ENCODE assay signal across 16 mouse cellular contexts in genomic region chr9:16931586-16931985, GRCm38 (mm10).
DNase-seq lines count a peak whose midpoint lies in the region; TF ChIP-seq lines count a peak whose summit lies in the region.
"Had no signal": no experiment of that assay in that cellular context is flagged by ENCODE, and none has a peak within 500 bp of the region (broad histone marks: within the 10 kb centered on the region; RNA-seq: fewer than 3 reads in every experiment).

No protein-coding gene starts in this region.

- H3K4me3 ChIP-seq in left cerebral cortex, adult 2 months: no peak overlapping the region
- H3K4me3 ChIP-seq: erythroblast, embryonic 14.5 days; heart, embryonic 15.5 days; intestine, embryonic 15.5 days; limb, embryonic 10.5 days; liver, embryonic 12.5 days; lung, embryonic 15.5 days; megakaryocyte, embryonic 14.5 days had no signal

- no peak overlapping the region for H3K27ac ChIP-seq in left cerebral cortex, adult 2 months
- H3K27ac ChIP-seq: heart, embryonic 15.5 days; intestine, embryonic 15.5 days; limb, embryonic 10.5 days; liver, embryonic 12.5 days; lung, embryonic 15.5 days had no signal

- peak; percentile 16 to 45 for DNase-seq in left cerebral cortex, postnatal 14 days (ENCODE audit: low spot score in 2 of 2)
- no peak for DNase-seq in left cerebral cortex, adult 2 months (ENCODE audit: extremely low spot score in 1 of 2, low spot score in 2 of 2)
- peak; percentile 44 to 67 for DNase-seq in frontal cortex, adult 2 months (ENCODE audit: extremely low spot score in 1 of 2, low spot score in 1 of 2)
- DNase-seq in layer of hippocampus, adult 9-10 months (ENCODE audit: low spot score): peak; percentile 58
- DNase-seq in right cerebral cortex, postnatal 36 days (ENCODE audit: low spot score in 2 of 2): peak; percentile 2 to 14
- DNase-seq in spleen, adult 12 weeks (ENCODE audit: low spot score): no peak
- DNase-seq in kidney, postnatal 4 days: no peak
- DNase-seq: adrenal gland, postnatal 10 days; heart, adult 18-20 months had no signal

- TF ChIP-seq CTCF in left cerebral cortex, adult 2 months (IDR thresholded peaks at IDR 0.05): no peak

- intact Hi-C loops in left cerebral cortex, postnatal 14 days (cut with DNase I): loop anchor here (5.0 kb wide), 1 partner anchor 461 kb away; no protein-coding TSS in a partner anchor
- intact Hi-C loops in left cerebral cortex, adult 2 months (cut with DNase I): loop anchor here (10.0 kb wide), 1 partner anchor 463 kb away; no protein-coding TSS in a partner anchor

Comparison
In these comparisons a context has a peak if more than half of its experiments do, and no peak if none do; other contexts are left out.
1. DNase-seq: peak in left cerebral cortex, postnatal 14 days (2 of 2), frontal cortex, adult 2 months (2 of 2), layer of hippocampus, adult 9-10 months (single experiment) and right cerebral cortex, postnatal 36 days (2 of 2); none in left cerebral cortex, adult 2 months (0 of 2), spleen, adult 12 weeks (single experiment) and kidney, postnatal 4 days (0 of 2).